Mouse (Mus musculus) right cerebral cortex, adult 2 months (tissue): ENCODE data around the gene Ptk7.
A peak's percentile ranks its signal among the peaks of the same experiment; 100 is the strongest.

Source experiments
- DNase-seq, 2 experiments: peaks; one replicate each; pipeline ENCODE4 v3.0.0; 2021 to 2022; ENCODE audit warnings: low spot score in 2 of 2

Ptk7 gene

DNA sequence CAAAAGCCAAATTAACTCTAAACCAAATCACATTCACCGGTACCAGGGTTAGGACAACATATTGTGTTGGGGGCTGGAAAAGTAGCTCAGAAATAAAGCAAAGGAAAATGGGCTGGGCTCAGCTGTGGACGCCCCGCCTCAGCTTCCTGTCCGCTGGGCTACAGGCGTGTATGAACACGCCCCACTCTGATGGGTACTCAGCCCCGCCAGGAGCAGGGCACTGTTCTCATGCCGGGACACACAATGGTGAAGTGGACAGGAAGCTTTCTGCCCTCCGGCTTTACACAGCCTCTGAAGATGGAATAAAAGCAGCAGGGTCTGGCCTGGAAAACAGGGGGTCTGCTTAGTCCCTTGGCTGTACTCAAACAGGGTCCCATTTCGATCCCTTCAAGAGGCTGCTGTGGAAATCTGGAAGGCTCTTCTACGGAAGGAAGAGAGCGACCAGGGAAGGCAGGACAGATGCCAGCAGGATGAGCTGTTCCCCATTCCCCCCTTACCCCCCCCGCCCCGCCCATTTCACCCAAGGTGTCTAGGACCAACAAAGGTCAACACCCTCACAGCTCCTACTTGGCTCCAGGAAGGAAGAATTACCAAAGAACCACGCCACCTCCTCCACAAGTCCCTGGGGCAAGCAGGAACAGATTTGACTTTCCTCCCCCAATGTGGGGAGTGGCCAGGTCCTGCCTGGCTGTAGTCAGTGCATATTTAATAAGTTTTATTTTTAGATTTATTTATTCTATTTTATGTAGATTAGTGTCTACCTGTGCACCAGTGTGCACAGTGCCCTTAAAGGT lies 19.4 kb downstream of the Ptk7 start:
- no peak for DNase-seq

DNA sequence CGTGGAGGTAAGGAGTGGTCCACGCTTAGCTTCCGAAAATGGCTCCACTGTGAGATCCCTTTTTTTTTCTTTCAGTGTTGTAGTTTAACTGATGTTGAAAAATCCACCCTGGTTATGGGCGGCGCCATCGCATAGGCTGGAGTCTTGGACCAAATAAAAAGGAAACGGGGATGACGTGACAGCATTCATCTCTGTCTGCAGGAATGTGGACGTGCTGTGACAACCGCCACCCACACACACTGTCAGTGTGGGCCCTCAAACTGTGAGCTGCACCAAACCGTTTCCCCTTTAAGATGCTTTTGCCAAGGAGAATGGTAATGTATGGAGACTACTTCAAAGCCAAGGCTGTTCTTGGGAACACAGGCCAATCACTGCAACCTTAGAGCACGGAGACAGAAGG lies 23.3 kb downstream of the Ptk7 start:
- DNase-seq, result peak; percentile 31 to 56

DNA sequence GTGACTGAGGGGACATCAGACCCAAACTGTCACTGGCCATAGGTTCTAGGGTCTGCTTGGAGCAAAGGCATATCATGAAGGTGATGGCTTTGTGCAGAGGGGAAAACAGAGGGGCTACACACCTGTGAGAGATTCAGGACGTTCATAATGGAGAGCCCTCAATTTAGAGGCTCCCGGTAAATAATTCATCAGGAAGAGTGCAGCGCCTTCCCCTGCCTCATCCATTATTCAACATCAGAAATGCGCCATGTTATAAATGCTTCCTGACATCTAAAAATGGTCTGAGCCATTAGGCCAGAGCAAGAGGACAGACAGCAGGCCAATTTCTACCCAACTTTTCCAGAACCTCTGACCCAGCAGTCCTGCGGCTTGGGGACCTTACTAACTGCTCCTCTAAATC lies 24.2 kb downstream of the Ptk7 start:
- DNase-seq, result no peak

- DNase-seq, result no peak
Measured at GRCm38 (mm10) chr17:46603229-46603628, 26.1 kb downstream of the Ptk7 start.

GRCm38 (mm10) chr17:46602212-46602611 lies 27.1 kb downstream of the Ptk7 start:
- no peak for DNase-seq

DNA sequence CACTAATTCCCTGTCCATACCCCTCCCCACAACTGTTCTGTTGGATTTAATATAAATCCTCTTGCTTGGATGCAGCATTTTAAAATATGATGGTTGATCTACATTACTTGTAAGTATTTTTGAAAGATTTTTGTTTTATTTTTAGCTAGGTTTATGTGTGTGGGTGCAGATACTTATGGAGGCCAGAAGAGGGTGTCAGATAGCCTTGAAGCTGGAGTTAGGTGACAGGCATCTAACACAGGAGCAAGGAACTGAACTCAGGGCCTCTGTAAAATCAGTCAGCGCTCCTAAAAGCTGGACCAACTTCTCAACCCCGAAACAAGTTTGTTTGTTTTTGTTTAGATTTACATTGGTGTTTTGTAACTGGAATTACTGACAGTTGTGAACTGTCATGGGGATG lies 28.7 kb downstream of the Ptk7 start:
- no peak for DNase-seq

DNA sequence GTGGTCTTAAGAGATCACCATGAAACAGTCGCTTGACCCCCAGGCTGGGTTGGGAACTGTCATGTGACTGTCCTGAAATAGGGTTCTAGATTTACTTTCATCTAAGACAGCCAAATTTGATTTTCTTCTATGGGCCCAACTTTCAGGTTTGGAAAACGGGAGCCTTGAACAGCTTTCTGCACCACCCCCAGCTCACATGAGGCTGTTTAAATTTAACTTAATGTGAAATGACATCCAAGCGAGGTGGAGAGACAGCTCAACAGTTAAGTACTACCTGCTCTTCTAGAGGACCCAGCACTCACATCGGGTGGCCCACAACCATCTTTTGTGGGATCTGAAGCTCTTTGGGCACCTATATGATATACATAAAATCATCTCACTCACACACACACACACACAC lies 30.3 kb downstream of the Ptk7 start:
- DNase-seq, result peak in 1 of 2 experiments; percentile 26

DNA sequence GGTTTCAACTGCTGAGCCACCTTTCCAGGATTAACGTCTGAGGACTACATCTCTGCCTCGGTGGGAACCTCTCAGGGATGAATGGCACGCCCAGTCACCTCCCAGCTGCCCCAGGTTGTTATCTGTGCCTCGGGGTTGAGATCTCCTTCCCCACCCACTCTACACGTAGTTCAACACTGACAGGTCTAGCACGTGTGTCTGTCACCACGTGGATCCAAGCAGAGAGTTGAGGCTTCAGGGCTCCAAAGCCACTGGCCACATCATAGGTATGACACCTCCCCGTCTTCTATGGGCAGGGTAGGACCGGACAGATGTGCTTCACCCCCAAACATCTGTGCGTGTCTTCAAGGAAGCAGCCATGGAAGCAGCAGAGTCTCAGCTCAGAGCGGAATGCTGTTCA lies 31.3 kb downstream of the Ptk7 start:
- DNase-seq, result no peak

DNA sequence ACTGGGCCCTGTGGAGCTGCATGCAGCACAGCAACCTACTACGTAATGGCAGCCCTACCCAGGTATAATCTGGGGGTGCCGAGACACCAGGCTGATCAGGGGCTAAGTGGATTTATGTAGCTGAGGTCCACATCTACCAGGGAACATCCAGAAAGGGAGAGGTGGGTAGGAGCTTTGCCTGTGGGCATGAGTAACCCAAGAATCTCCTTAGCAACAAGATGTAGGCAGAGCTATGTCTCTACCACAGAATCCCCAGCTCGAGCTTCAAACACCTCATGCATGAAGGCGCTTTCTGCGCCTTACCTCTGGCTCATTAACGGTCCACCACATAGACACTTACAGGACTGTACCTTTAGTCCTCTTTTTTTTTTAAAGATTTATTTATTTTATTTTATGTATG lies 34.0 kb downstream of the Ptk7 start:
- peak; percentile 26 to 36 for DNase-seq

DNA sequence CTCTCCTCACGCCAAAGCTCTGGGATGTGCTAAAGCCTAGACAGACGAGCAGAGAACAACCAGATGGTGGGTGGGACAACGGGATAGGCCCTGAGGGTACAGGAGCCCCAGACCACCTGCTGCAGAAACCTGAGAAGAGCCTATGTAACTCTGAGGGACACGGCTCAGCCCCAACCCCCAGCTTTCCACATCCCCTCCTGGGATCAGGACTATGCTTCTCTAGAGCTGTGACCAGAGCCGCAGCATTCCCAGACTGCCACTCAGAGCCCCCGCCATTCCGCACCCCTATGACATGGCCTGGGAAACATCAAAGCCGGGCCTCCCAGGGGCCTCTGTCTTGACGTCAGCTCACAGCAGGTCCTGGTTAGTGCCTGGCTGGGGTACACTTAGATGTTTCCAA lies 34.7 kb downstream of the Ptk7 start:
- no peak for DNase-seq

DNA sequence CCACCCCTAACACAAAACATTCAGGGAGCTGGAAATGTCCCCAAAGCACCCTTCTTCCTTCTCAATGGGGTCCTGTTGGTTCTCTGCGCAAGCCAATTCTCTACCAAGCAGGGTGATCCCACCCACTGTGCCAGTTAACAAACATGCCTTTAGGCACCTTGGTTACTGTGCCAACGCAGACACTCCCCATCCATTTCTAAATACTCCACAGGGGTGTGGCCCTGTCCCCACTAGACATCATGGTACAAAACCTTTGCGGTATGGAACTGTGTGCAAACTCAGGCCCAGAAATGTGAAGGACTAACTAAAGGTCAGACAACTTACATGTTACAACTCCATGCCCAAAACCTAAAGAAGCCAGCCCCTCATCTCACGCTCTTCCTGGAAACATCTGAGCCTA lies 36.2 kb downstream of the Ptk7 start:
- no peak for DNase-seq

DNA sequence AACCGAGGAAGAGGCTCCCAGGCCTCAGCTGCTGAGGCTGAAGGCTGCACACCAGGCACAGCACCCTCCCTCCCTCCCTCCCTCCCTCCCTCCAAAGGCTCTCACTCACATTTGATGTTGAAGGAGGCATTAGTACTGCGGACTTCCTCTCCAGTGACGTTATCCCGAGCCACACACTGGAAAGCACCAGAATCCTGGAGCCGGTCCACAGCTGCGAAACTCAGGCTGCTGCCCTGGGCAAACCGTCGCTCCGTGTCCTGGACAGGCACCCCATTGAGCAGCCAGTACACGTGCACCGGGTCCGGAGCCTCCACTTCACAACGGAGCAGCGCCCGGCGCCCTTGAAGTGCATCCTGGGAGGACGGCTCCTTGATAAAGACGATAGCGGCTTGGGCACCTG lies 37.9 kb downstream of the Ptk7 start:
- DNase-seq, result no peak

- no peak for DNase-seq
Measured at GRCm38 (mm10) chr17:46590439-46590838, 38.9 kb downstream of the Ptk7 start.

- no peak for DNase-seq
Measured at GRCm38 (mm10) chr17:46589635-46590314, 39.5 kb downstream of the Ptk7 start.

- no peak for DNase-seq
Measured at GRCm38 (mm10) chr17:46588913-46589312, 40.4 kb downstream of the Ptk7 start.

- no peak for DNase-seq
Measured at GRCm38 (mm10) chr17:46588173-46588572, 41.1 kb downstream of the Ptk7 start.

DNA sequence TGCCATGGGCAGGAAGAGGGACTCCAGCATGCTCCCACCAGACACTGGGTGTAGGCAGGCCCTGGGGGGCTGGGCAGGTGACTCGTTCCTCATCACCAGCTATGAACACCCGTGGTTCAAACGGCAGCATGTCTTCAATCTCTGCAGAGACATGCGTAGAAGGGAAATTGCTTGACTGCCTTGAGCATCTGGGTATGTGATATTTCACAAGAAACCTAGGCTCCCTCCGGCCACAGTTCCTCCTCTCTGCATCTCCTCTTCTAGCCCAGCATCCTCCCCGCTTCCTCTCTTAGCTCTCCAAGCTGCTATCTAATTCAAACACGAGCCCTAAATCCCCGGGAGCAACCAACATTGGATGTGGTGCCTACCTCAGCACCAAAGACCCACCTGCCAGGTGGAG lies 43.0 kb downstream of the Ptk7 start:
- no peak for DNase-seq

DNA sequence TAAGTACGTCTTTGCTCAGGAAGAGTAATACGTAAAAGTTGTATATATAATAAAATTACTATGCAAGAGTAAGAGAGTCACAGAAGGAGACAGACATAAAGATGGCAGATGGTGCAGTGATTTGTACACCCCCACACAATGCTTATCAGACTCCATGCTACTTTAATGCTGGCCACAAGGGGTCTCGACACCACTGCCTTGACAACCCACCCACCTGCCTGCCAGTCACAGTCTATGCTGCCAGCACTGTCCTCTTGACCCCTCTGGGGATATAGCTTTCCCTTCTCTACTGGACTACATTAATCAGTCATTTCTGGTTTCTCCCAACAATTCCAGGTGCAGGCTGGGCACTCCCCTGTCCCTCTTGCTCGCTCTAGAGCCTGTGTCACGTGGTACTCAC lies 50.7 kb downstream of the Ptk7 start:
- DNase-seq, result no peak

DNA sequence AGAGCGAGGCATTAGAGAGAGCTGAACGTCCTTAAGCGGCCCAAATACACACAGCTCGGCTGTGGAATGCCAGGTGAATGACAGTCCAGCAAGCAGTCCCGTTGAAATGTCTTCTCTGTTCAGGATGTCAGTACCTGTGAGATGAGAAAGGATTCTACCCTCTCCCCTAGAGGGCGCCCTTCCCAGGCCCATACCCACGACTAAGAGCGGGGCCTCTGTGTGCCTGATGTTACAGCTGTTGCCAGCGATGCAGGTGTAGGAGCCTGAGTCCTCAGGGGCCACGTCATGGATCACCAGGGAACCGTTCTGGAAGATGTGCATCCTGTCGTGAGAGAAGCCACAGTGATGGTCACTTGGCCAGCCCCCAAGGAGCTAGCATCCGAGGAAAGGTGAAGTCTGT lies 53.2 kb downstream of the Ptk7 start:
- peak in 1 of 2 experiments; percentile 14 for DNase-seq

GRCm38 (mm10) chr17:46574535-46574934 lies 54.8 kb downstream of the Ptk7 start:
- no peak for DNase-seq

DNA sequence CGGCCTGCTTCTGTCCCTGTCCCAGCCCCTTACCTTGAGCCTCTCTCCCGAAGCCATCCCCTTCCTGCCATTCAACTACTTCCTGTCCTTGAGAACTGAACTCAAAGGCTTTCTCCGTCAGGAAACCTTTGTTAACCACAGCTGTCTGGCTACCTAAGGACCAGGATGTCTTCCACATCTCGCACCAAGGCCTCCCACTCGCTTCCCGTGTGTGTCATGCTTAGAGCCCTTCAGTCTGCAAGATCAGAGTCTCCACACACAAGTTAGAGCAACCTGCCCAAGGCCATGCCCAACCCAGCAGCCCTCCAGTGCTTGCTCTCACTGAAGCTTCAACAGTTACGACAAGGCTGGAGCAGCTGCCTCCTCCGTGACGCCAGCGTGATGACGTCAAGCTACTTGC lies 58.3 kb downstream of the Ptk7 start:
- DNase-seq, result no peak

- DNase-seq, result no peak
Measured at GRCm38 (mm10) chr17:46559146-46559545, 70.2 kb downstream of the Ptk7 start.

GRCm38 (mm10) chr17:46558151-46558550 lies 71.2 kb downstream of the Ptk7 start:
- no peak for DNase-seq
